Mouse (Mus musculus) limb, embryonic 12.5 days (tissue): Measurements from ENCODE around the gene Suclg2. TPM values are rescaled to one million over a fixed set of nuclear protein-coding genes. Genes with fewer than 3 reads are reported as not detected.

Experiments
- ATAC-seq: fragments of 200-750 bp; cut with Nextera tagmentation; 2 replicates; pipeline ENCODE4 v1.8.0; 2017; ENCODE audit warnings: low read depth, moderate TSS enrichment; ENCODE audit not compliant: insufficient number of reproducible peaks, insufficient read depth, low FRiP score, low TSS enrichment
- H3K27ac ChIP-seq: fragments of 300-500 bp; sonication (generic); 2 replicates; pipeline ENCODE4 v1.5.1; 2016; ENCODE audit warnings: mild to moderate bottlenecking, moderate library complexity
- H3K27me3 ChIP-seq: fragments of 300-500 bp; sonication (generic); 2 replicates; pipeline ENCODE4 v1.6.1; 2016; ENCODE audit warnings: mild to moderate bottlenecking, moderate library complexity
- H3K36me3 ChIP-seq: fragments of 300-500 bp; sonication (generic); 2 replicates; pipeline ENCODE4 v1.6.1; 2016; ENCODE audit warnings: mild to moderate bottlenecking, moderate library complexity
- H3K4me1 ChIP-seq: fragments of 300-500 bp; sonication (generic); replicated peaks from 2 replicates; pipeline ENCODE4 v1.6.1; 2016
- H3K4me2 ChIP-seq: fragments of 300-500 bp; sonication (generic); 2 replicates; pipeline ENCODE4 v1.6.1; 2016; ENCODE audit warnings: mild to moderate bottlenecking, moderate library complexity
- H3K4me3 ChIP-seq: fragments of 300-500 bp; sonication (generic); replicated peaks from 2 replicates; pipeline ENCODE4 v1.5.1; 2016; ENCODE audit warnings: mild to moderate bottlenecking
- H3K9ac ChIP-seq: fragments of 300-500 bp; sonication (generic); replicated peaks from 2 replicates; pipeline ENCODE4 v1.6.1; 2016; ENCODE audit warnings: mild to moderate bottlenecking, moderate library complexity
- H3K9me3 ChIP-seq: fragments of 300-500 bp; sonication (generic); 2 replicates; pipeline ENCODE4 v1.6.1; 2016; ENCODE audit warnings: mild to moderate bottlenecking, moderate library complexity
- WGBS: fragments of 180-500 bp; shearing (Covaris S2); methylation state at CpG from one replicate; pipeline ENCODE4 v1.1.7; 2016; 5-methylcytosine and 5-hydroxymethylcytosine counted together
- polyA plus RNA-seq: library from polyadenylated mRNA; unstranded; fragments of >200 nt; fragmentation: Nextera tagmentation; extraction: Ambion mirVana; gene quantifications from 2 replicates; pipeline ENCODE4 v1.2.1, GENCODE M21; 2016

The Suclg2 gene
- polyA plus RNA-seq, 1 experiment from 2014 or later, result 51.4 TPM

- Histone ChIP-seq H3K27me3 (no peaks in the 10 kb centered on the region), H3K4me3 (no peak overlapping the region), H3K4me1 (peaks cover 27% of the 10 kb centered on the region), H3K36me3 (no peaks in the 10 kb centered on the region), H3K9me3 (no peaks in the 10 kb centered on the region), H3K27ac (no peak overlapping the region), H3K9ac (no peak overlapping the region), H3K4me2 (no peak overlapping the region)
- 91% methylated on average over 5 of the region's 5 CpGs for WGBS
- ATAC-seq, result no peak
Observed at GRCm38 (mm10) chr6:95716476-95716875, 2.1 kb downstream of the Suclg2 start.

DNA sequence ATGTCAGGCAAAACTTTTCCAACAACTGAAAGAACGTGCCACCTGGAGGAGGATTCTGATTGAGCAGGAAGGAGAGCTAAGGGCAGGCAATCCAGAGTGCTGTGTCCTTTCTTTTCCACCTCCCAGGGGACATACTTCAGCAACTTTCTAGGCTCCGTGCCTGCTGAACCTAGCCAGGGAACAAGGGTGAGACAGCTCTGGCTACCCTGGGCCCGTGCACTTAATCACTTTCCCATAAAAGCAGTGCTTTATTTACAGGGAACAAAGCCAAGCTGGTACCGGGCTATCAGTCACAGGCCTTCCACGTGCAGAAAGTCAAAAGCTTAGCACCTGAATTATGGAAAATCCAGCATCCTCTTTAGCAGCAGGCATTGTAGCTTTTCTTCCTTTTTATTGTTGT lies 5.4 kb downstream of the Suclg2 start:
- H3K27ac ChIP-seq, result no peak overlapping the region
- no peak for ATAC-seq
- no peak overlapping the region for H3K9ac ChIP-seq
- H3K9me3 ChIP-seq, result no peaks in the 10 kb centered on the region
- H3K4me1 ChIP-seq, result peaks cover 35% of the 10 kb centered on the region
- 0 out of 2 replicates have a peak overlapping the region, but pooled peaks have one; percentile 8 for H3K4me2 ChIP-seq
- H3K4me3 ChIP-seq, result no peak overlapping the region
- no peaks in the 10 kb centered on the region for H3K36me3 ChIP-seq
- 19% methylated on average over 5 of the region's 5 CpGs for WGBS
- no peaks in the 10 kb centered on the region for H3K27me3 ChIP-seq

GRCm38 (mm10) chr6:95712081-95712480 lies 6.5 kb downstream of the Suclg2 start:
- no peaks in the 10 kb centered on the region for H3K27me3 ChIP-seq
- H3K4me2 ChIP-seq, result no peak overlapping the region
- no peaks in the 10 kb centered on the region for H3K9me3 ChIP-seq
- H3K9ac ChIP-seq, result no peak overlapping the region
- no peak for ATAC-seq
- H3K27ac ChIP-seq, result no peak overlapping the region
- peaks cover 35% of the 10 kb centered on the region for H3K4me1 ChIP-seq
- no peak overlapping the region for H3K4me3 ChIP-seq
- 73% methylated on average over 4 of the region's 4 CpGs for WGBS
- H3K36me3 ChIP-seq, result no peaks in the 10 kb centered on the region

GRCm38 (mm10) chr6:95711671-95712070 lies 6.9 kb downstream of the Suclg2 start:
- no peak for ATAC-seq
- WGBS, result 73% methylated on average over 3 of the region's 3 CpGs

GRCm38 (mm10) chr6:95710886-95711285 lies 7.7 kb downstream of the Suclg2 start:
- Histone ChIP-seq H3K27ac (no peak overlapping the region), H3K36me3 (no peaks in the 10 kb centered on the region), H3K4me2 (no peak overlapping the region), H3K9me3 (no peaks in the 10 kb centered on the region), H3K4me1 (peaks cover 35% of the 10 kb centered on the region), H3K4me3 (no peak overlapping the region), H3K9ac (no peak overlapping the region), H3K27me3 (no peaks in the 10 kb centered on the region)
- no peak for ATAC-seq
- WGBS, result 85% methylated on average over 6 of the region's 6 CpGs

More at GRCm38 (mm10) chr6:95711671-95712070, 6.9 kb downstream of the Suclg2 start:
- H3K9me3 ChIP-seq, result no peaks in the 10 kb centered on the region
- H3K4me3 ChIP-seq, result no peak overlapping the region
- H3K4me1 ChIP-seq, result peaks cover 35% of the 10 kb centered on the region
- no peak overlapping the region for H3K27ac ChIP-seq
- no peaks in the 10 kb centered on the region for H3K27me3 ChIP-seq
- H3K9ac ChIP-seq, result no peak overlapping the region
- H3K36me3 ChIP-seq, result no peaks in the 10 kb centered on the region
- no peak overlapping the region for H3K4me2 ChIP-seq

DNA sequence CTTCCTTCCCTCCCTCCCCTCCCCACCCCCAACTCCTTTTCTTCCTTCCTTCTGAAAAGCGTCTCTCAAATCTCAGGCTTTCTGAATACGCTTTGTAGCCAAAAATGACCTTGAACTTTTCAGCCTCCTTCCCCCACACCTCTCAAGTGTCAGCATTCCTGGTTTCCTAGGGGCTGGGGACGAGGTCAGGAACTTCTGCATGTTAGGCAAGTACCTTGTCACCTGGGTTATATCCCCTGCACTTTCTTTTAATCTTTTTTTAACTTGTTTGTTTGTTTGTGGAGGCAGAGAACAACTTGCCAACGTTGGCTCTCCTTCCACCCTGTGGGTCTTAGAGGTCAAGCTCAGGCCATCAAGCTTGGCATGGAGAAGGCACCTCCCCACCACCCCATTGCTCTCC lies 9.1 kb downstream of the Suclg2 start:
- H3K4me1 ChIP-seq, result peaks cover 35% of the 10 kb centered on the region
- H3K9me3 ChIP-seq, result no peaks in the 10 kb centered on the region
- H3K9ac ChIP-seq, result no peak overlapping the region
- no peak for ATAC-seq
- H3K27me3 ChIP-seq, result no peaks in the 10 kb centered on the region
- no peak overlapping the region for H3K4me3 ChIP-seq
- H3K4me2 ChIP-seq, result no peak overlapping the region
- WGBS, result 42% methylated on average over 4 of the region's 4 CpGs
- H3K36me3 ChIP-seq, result no peaks in the 10 kb centered on the region
- H3K27ac ChIP-seq, result no peak overlapping the region

GRCm38 (mm10) chr6:95709106-95709505 lies 9.5 kb downstream of the Suclg2 start:
- Histone ChIP-seq H3K27me3 (no peaks in the 10 kb centered on the region), H3K9me3 (no peaks in the 10 kb centered on the region), H3K4me1 (peaks cover 35% of the 10 kb centered on the region), H3K36me3 (no peaks in the 10 kb centered on the region), H3K9ac (no peak overlapping the region), H3K27ac (no peak overlapping the region), H3K4me2 (no peak overlapping the region), H3K4me3 (no peak overlapping the region)
- WGBS, result 62% methylated on average over 5 of the region's 5 CpGs
- no peak for ATAC-seq

DNA sequence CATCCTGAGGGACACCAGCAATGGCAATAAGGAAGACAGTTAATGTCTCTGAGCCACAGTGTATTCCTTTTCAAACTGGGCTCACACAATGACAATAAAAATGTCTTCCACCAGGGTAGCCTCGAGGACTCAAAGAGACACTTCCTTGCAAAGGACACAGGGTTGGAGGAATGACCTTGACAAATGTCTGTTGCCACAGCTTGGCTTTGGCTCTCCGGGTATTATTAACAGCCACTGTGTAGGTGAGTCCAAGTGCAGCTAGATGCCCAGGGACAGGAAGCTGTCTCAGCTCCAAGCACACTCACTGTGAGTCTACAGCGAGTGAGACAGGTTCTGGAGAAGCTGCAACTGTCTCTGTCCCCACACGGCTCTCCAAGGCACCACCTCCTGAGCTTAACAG lies 14.0 kb downstream of the Suclg2 start:
- 86% methylated on average over 4 of the region's 4 CpGs for WGBS
- Histone ChIP-seq H3K4me2 (no peak overlapping the region), H3K9me3 (no peaks in the 10 kb centered on the region), H3K27me3 (no peaks in the 10 kb centered on the region), H3K9ac (no peak overlapping the region), H3K4me3 (no peak overlapping the region), H3K4me1 (peaks cover 20% of the 10 kb centered on the region), H3K36me3 (no peaks in the 10 kb centered on the region), H3K27ac (no peak overlapping the region)
- ATAC-seq, result no peak

DNA sequence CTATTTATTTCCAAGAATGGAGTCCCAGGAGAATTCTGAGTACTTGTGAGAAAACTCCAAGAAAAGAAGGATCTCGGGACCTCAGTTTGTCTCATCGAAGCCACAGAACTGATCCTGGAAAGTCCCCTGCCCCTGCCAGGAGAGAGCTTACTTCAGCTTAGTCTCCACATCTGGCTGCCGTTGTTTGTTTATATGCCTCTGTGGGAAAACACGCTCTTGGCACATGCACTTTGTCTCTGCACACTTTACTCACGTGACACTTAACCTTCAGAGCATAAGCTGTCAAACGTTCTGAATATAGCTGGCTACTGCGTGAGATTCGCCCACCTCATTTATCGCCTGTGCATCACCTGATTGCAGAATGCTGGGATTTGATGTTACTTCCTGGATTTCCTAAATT lies 16.4 kb downstream of the Suclg2 start:
- ATAC-seq, result no peak
- WGBS, result 61% methylated on average over 9 of the region's 9 CpGs

DNA sequence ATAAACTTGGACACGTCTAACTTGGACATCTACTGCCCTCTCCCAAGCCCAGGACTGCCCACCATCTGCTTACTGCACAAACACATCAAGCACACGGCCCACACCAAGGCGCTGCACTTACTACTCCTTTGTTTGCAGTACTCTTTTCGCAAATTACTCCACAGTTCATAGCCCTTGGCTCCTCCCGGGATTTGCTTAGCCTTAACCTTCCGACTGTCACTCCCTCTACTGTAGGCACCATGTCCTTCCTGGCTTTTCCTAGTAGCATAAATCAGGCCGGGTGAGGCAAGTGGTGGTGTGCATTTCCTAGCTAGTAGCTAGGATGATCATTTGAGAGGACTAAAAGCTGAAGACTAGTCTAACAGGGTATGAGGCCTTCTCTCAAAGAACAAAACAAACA lies 16.8 kb downstream of the Suclg2 start:
- no peak overlapping the region for H3K4me3 ChIP-seq
- no peak overlapping the region for H3K9ac ChIP-seq
- H3K4me2 ChIP-seq, result no peak overlapping the region
- H3K36me3 ChIP-seq, result no peaks in the 10 kb centered on the region
- peaks cover 27% of the 10 kb centered on the region for H3K4me1 ChIP-seq
- 86% methylated on average over 7 of the region's 7 CpGs for WGBS
- H3K9me3 ChIP-seq, result no peaks in the 10 kb centered on the region
- H3K27ac ChIP-seq, result no peak overlapping the region
- H3K27me3 ChIP-seq, result no peaks in the 10 kb centered on the region
- ATAC-seq, result no peak

More for the DNA sequence above, 16.4 kb downstream of the Suclg2 start:
- H3K36me3 ChIP-seq, result no peaks in the 10 kb centered on the region
- H3K4me3 ChIP-seq, result no peak overlapping the region
- no peak overlapping the region for H3K27ac ChIP-seq
- H3K4me2 ChIP-seq, result no peak overlapping the region
- no peak overlapping the region for H3K9ac ChIP-seq
- H3K4me1 ChIP-seq, result peaks cover 27% of the 10 kb centered on the region
- no peaks in the 10 kb centered on the region for H3K9me3 ChIP-seq
- H3K27me3 ChIP-seq, result no peaks in the 10 kb centered on the region

DNA sequence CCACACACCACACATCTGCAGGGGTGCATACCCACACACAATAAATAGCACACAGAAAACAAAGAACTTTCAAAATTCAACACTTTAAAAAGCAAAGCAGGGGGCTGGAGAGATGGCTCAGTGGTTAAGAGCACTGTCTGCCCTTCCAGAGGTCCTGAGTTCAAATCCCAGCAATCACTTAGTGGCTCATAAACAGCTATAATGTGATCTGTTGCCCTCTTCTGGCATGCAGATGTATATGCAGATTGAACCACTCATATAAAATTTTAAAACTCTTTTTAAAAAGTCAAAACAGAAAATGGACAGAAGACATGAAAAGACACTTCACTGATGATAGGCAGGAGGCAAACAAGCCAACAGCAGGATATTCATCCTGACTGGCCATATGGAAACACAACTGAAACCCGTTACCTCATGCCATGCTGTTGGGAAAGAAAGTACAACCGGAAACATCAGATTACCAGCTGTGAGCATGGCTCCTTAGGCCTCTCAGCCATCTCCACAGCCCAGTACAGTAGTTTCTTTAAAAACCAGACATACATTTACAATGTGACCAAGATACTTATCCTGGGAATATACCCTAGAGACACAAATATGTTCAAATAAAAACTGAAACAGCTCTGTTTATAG lies 17.5 kb downstream of the Suclg2 start:
- Histone ChIP-seq H3K27me3 (no peaks in the 10 kb centered on the region), H3K4me1 (peaks cover 27% of the 10 kb centered on the region), H3K9me3 (no peaks in the 10 kb centered on the region), H3K4me3 (no peak overlapping the region), H3K4me2 (no peak overlapping the region), H3K36me3 (no peaks in the 10 kb centered on the region), H3K27ac (no peak overlapping the region), H3K9ac (no peak overlapping the region)
- no peak for ATAC-seq
- WGBS, result 49% methylated on average over 2 of the region's 2 CpGs

DNA sequence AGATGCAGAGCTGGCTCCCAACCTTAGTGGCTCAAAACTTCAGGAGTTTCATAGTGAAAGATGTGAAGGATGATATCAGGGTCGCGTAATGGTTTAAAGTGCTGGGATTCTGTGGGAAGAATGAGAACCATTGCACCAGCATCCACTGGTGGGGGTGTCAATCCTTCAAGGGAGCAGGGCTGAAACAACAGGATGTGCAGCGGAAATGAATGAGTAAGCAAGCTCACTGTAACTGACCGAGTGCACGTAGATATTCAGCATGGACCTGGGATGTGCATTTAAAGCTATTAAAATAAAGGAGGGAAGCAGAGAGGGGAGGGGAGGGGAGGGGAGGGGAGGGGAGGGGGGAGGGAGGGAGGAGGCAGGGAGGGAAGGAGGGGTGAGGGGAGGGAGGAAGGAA lies 18.4 kb downstream of the Suclg2 start:
- Histone ChIP-seq H3K4me2 (no peak overlapping the region), H3K4me3 (no peak overlapping the region), H3K27ac (no peak overlapping the region), H3K9ac (no peak overlapping the region), H3K9me3 (no peaks in the 10 kb centered on the region), H3K4me1 (peaks cover 27% of the 10 kb centered on the region), H3K27me3 (no peaks in the 10 kb centered on the region), H3K36me3 (no peaks in the 10 kb centered on the region)
- 87% methylated on average over 5 of the region's 5 CpGs for WGBS
- no peak for ATAC-seq
